Mouse (Mus musculus) kidney, postnatal 10 days (tissue): ENCODE data around the gene Tcte1.

Source experiments
- DNase-seq: peaks from one replicate; pipeline ENCODE4 v3.0.0; 2021; ENCODE audit warnings: mixed read lengths

The Tcte1 gene

GRCm38 (mm10) chr17:45515204-45515726 lies 8.0 kb upstream of the Tcte1 start:
- no peak for DNase-seq

DNA sequence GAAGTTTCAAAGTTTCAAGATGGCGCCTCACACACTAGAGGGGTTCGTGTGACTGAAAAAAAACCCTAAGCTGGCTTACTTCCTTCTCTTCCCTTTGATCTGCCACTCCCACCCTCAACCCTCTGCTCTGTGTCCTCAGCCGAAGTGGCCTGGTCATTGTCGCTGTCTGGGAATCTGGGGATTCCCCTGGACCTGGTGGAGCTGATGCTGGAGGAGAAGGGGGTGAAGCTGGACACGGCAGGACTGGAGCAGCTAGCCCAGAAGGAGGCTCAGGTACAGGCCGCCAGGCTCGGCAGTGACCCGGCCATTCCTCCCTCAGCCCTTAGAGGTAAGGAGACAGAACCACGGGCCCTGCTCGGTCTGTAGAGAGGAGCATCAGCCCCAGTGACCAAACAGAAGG lies 7.4 kb upstream of the Tcte1 start:
- no peak for DNase-seq

DNA sequence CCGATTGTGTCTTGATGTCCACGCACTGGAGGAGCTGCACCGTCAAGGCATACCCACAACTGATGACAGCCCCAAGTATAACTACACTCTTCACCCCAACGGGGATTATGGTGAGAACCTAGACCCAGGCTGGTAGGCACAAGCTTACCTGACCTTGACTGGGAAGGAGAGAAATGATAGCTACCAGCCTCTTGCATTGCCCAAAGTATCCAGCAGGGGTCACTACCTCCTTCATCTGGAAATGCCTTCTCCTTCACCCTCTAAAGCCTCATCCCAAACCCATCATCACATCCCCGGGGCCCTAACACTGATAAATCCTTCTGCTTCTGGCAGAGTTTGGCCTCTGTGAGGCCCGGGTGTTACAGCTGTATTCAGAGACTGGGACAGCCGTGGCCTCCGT lies 6.7 kb upstream of the Tcte1 start:
- DNase-seq = peak; percentile 85

- no peak for DNase-seq
Measured at GRCm38 (mm10) chr17:45517135-45517534, 6.1 kb upstream of the Tcte1 start.

DNA sequence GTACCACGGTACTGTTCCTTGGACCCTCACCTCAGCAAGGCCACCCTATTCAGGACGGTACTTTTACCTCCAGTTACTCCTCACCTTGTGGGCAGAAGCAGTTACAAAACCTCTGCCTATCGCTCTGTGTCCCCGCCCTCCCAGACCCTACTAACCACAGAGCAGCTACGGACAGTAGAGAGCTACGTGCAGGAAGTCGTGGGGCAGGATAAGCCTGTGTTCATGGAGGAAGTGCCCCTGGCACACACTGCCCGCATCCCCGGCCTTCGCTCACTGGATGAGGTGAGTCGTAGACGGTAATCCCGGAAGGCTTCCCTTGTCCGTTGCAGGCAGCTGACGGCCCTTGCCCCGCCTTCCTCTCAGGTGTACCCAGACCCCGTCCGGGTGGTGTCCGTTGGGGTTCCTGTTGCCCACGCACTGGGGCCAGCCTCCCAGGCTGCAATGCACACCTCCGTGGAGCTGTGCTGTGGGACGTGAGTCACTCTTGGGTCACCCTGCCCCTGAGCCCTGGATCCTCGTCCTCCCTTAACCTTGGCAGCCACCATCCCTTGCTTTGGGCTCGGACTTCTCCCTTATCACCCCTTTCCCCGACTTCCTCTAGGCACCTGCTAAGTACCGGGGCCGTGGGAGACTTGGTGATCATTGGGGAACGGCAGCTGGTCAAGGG lies 5.6 kb upstream of the Tcte1 start:
- DNase-seq = no peak

- DNase-seq = no peak
Measured at GRCm38 (mm10) chr17:45518766-45519475, 4.3 kb upstream of the Tcte1 start.

GRCm38 (mm10) chr17:45520136-45520535 lies 3.1 kb upstream of the Tcte1 start:
- DNase-seq = no peak

- DNase-seq = no peak
Measured at GRCm38 (mm10) chr17:45524961-45525360, 1.7 kb downstream of the Tcte1 start.

- no peak for DNase-seq
Measured at GRCm38 (mm10) chr17:45526571-45526970, 3.3 kb downstream of the Tcte1 start.

- no peak for DNase-seq
Measured at GRCm38 (mm10) chr17:45530346-45530782, 7.1 kb downstream of the Tcte1 start.

DNA sequence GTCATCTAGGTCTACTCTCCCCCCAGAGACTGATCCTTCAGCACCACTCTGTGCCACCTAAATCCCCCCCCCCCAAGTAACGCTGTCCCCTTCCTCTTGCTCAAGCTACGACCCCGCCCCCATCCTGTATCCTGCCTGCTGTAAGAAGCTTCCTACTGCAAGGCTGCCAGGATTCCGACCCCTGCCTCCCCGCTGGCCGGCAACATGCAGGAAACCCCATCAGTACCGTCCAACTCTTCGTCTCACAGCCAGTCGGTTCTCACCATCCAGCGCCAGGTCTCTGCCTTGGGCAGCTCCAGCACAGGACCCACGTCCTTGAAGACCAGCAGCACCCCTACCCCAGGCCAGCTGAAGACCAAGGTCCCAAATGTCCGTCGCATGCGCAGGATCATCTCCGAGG lies 9.7 kb downstream of the Tcte1 start:
- DNase-seq = no peak

DNA sequence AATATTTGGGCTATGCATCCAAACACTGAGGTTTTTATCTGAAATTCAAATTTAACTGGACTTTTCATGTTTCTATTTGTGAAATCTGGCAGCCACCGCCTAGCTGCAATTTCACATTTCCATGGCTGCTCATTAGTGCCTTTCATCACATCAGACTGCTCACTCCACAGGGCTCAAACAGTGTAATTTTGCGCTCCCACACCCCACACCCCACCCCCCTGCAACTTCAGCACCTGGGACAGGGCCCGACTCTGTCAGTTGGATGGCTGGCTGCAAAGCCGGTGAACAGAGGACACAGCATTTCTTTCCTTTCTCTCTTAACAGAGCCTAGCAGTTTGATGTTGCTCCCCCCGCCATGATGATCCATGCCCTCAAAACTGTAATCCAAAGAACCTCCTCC lies 13.0 kb downstream of the Tcte1 start:
- DNase-seq = peak; percentile 65

- no peak for DNase-seq
Measured at GRCm38 (mm10) chr17:45538394-45538793, 15.2 kb downstream of the Tcte1 start.

- DNase-seq = no peak
Measured at GRCm38 (mm10) chr17:45539664-45540063, 16.4 kb downstream of the Tcte1 start.

GRCm38 (mm10) chr17:45542129-45542528 lies 18.9 kb downstream of the Tcte1 start:
- DNase-seq = no peak

DNA sequence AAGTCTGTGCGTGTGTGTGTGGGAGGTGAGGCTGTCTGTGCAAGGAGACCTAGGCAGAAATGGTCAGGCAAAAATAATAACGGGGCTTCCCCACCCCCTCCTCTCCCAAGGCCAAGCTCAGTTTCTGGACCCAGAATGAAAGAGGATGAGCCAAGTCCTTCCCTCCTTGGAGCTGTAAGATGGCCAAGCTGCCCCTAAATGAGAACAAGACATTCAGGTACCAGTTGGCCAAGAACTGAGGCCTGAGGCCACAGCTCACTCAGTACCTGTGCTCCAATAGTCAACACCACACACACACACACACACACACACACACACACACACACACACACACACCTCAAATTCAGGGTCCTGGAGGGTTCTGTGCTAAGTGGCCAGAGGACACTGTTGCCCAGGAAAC lies 19.5 kb downstream of the Tcte1 start:
- DNase-seq = no peak

DNA sequence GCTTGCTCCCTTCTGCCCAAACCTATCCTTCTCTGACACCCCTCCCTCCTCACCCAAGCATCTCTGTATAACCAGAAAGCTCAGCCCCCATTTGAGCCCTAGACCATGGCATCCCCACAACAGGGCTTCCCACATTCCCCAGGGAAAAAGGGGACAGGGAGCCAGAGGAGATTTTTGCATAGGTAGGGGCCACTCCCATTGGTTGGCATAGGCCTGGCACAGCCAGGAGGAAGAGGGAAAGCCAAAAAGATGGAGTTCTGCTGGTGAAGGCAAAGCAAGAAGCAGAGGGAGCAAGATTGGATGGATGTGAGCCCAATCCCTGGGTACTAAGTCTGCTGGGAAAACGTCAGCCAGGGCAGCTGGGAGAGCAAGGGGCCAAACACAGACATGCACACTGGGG lies 19.9 kb downstream of the Tcte1 start:
- no peak for DNase-seq

- DNase-seq = no peak
Measured at GRCm38 (mm10) chr17:45544001-45544872, 21.0 kb downstream of the Tcte1 start.

DNA sequence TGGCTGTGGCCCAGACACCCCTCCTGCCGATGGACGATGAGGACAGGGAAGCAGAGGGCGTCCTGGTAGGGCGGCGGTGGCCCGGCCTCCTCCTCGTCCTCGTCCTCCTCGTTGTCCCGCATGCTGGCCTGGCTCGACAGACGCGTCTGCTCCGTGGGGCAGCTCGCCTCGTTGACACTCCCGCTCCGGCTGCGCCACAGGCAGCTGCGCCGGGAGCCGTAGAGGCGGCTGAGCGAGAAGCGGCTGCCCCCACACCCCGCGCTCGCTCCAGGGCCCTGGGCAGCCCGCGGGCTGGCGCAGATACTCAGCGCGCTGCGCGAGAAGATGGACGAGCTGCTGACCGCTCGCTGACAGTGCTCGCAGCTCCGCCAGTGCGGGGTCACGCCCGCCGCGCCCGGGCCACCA lies 21.6 kb downstream of the Tcte1 start:
- no peak for DNase-seq

GRCm38 (mm10) chr17:45545278-45545961 lies 22.2 kb downstream of the Tcte1 start:
- DNase-seq = no peak

- DNase-seq = no peak
Measured at GRCm38 (mm10) chr17:45546941-45547340, 23.7 kb downstream of the Tcte1 start.

DNA sequence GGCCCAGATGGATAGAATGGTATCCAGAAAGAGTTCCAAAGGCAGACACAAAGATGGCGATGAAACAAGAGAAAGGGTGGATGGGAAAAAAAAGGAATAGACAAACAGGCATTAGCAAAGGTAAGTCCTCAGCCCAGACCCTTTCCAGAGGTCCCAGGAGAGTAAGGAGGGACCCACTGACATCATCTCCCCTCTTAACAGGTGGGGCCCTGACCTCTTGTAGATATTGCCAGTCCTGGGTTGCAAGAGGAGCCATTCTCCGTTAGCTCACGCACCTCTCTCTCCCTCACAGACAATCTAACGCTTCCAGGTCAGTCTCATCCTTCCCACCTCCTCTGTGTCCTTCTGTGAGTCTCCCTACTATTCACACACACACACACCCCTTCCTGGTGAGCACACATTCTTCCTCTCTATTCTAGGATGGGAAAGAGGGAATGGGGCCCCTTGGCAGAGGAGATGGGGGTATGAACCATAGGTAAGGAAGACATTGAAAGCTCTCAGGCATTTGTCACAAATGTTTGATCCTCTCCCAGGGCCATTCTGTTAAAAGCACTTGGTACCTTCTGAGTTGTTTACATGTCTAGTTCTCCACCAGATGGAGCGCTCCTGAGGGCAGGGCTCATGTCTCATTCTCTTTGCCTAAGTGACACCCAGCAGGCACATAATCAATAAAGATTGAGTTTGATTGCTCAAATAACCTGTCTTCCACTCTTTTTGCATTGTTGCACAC lies 24.4 kb downstream of the Tcte1 start:
- no peak for DNase-seq
